Mouse (Mus musculus) lung, adult 2 months (tissue): ENCODE results near the gene Slc39a8. TPM values are rescaled to one million over a fixed set of nuclear protein-coding genes. Genes with fewer than 3 reads are reported as not detected.

ENCODE experiments used
- DNase-seq: peaks from one replicate; pipeline ENCODE4 v3.0.0; 2022
- H3K4me1 ChIP-seq: fragments of 200-500 bp; 2 replicates; pipeline ENCODE4 v1.6.1; 2011; ENCODE audit warnings: low read length; ENCODE audit not compliant: control insufficient read depth, insufficient read depth
- H3K4me3 ChIP-seq: fragments of 200-500 bp; replicated peaks from 2 replicates; pipeline ENCODE3; 2011; ENCODE audit warnings: low read depth, mild to moderate bottlenecking, control low read depth, low read length; ENCODE audit errors: extremely low read depth
- CTCF ChIP-seq: fragments of 200-500 bp; IDR thresholded peaks from 2 replicates; pipeline ENCODE4 v1.5.1; 2011; ENCODE audit warnings: mild to moderate bottlenecking, low read length, control low read depth; ENCODE audit not compliant: insufficient read depth
- POLR2A ChIP-seq: fragments of 200-500 bp; IDR thresholded peaks from 2 replicates; pipeline ENCODE4 v1.6.1; 2011; ENCODE audit warnings: low read depth, mild to moderate bottlenecking, control low read depth, low read length, borderline replicate concordance; ENCODE audit errors: extremely low read depth
- WGBS: fragments of 180-500 bp; shearing (Covaris S2); methylation state at CpG from one replicate; pipeline ENCODE4 v1.1.7; 2018; 5-methylcytosine and 5-hydroxymethylcytosine counted together
- polyA plus RNA-seq: library from polyadenylated mRNA; depleted of rRNA; stranded (reverse); fragments of >200 nt; gene quantifications from 2 replicates; pipeline ENCODE4 v1.2.3, GENCODE M21; 2012

The Slc39a8 gene
- polyA plus RNA-seq, 1 experiment: 109 TPM

DNA sequence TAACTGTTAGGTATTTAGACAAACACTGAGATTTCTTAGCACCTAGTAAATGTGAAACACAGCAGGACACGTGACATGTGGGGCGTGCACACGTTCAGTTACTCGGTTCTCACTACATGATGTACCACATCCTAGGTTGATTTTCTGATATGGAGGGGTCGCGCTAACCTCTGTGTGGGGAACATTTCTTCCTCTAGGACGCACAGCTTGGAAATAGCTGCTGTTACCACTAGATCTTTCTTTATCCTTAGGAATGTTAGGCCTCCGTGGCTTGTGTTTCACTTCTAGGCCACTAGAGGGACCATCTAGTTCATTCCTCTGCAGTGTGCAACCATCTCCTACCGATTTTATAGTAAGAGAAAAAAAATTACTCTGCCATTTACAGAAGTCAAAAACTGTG lies 37.7 kb downstream of the Slc39a8 start:
- WGBS: 51% methylated on average over 9 of the region's 9 CpGs
- no peak overlapping the region for H3K4me3 ChIP-seq
- no peak for DNase-seq
- TF ChIP-seq CTCF: no peak
- TF ChIP-seq POLR2A: no peak
- no peaks in the 10 kb centered on the region for H3K4me1 ChIP-seq

DNA sequence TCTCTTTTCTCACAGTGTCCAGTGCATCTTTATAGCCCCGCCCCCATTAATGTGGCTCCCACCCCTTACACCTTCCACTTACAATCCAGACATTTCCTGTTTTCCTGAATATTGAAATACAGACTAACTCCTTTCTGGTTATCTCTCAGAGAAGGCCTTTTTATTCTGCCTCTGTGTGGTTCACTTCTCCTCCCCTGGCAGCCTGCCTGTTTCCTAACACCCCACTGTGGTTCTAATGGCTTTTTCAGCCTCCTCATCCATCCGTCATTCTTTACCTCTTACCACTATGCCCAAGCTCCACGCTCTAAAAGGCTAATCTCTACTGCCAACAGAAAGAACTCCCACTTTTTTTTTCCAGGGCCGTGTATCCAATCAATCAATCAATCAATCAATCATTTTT lies 44.0 kb downstream of the Slc39a8 start:
- Histone ChIP-seq H3K4me1 (no peaks in the 10 kb centered on the region), H3K4me3 (no peak overlapping the region)
- DNase-seq: no peak
- 75% methylated on average over 4 of the region's 4 CpGs for WGBS
- no peak for TF ChIP-seq POLR2A

DNA sequence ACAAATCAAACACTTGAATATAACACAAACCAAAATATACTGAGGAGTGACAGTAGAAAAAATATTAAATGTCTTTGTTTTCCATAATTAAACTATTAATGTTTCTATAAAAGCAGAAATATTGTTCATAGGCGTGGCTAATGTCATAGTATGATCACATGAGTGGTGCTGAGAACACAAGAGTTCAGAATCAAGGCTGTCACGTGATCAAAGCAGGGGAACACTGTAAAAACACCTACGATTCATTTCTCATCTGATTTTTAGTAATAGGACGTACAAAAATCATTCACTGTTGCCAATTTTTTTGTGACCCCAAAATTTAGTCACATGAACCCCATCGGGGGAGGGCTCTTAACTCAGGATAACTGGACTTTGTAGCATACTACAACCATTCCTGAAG lies 47.2 kb downstream of the Slc39a8 start:
- Histone ChIP-seq H3K4me1 (no peaks in the 10 kb centered on the region), H3K4me3 (no peak overlapping the region)
- WGBS: 83% methylated on average over 5 of the region's 5 CpGs
- TF ChIP-seq CTCF: no peak
- TF ChIP-seq POLR2A: no peak
- no peak for DNase-seq

DNA sequence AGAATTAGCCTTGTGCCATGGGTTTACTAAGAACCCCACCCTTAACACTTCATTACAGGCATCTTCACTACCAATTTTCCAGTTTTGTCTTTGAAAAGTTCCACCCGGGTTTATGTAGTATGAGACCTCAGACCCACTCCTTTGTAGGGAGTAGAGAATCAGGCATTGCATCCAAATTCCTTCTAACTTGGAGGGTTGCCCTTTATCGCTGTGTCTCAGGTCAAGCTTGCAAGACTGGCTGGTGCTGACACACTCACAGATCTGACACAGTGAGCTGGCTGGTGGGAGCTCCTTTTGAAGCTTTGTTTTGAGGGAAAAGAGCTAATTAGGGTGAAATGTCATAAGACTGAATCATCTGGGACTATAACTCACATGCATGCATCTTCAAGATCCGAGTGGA lies 48.5 kb downstream of the Slc39a8 start:
- no peaks in the 10 kb centered on the region for H3K4me1 ChIP-seq
- DNase-seq: no peak
- TF ChIP-seq CTCF (no peak), POLR2A (no peak)
- 71% methylated on average over 3 of the region's 3 CpGs for WGBS
- H3K4me3 ChIP-seq: no peak overlapping the region

DNA sequence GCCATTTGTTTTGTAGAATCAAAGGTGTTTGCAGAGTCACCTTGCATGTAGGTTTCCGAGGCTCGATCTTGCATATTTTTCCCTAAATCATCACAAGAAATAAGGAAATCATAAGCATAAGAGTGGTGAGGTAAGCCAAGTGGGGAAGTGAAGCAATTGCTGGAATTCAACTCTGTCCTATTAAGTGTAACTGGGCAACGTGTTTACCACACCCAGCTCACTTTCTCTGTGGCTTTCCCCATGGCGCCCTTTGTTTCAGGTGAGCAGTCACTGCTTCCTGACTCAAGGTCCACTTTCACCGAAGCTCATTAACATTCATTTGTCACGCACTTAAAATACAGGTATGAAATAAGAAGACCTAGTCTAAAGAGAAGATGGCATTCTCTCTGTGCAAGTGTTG lies 53.0 kb downstream of the Slc39a8 start:
- TF ChIP-seq CTCF (no peak), POLR2A (no peak)
- no peaks in the 10 kb centered on the region for H3K4me1 ChIP-seq
- 73% methylated on average over 6 of the region's 6 CpGs for WGBS

DNA sequence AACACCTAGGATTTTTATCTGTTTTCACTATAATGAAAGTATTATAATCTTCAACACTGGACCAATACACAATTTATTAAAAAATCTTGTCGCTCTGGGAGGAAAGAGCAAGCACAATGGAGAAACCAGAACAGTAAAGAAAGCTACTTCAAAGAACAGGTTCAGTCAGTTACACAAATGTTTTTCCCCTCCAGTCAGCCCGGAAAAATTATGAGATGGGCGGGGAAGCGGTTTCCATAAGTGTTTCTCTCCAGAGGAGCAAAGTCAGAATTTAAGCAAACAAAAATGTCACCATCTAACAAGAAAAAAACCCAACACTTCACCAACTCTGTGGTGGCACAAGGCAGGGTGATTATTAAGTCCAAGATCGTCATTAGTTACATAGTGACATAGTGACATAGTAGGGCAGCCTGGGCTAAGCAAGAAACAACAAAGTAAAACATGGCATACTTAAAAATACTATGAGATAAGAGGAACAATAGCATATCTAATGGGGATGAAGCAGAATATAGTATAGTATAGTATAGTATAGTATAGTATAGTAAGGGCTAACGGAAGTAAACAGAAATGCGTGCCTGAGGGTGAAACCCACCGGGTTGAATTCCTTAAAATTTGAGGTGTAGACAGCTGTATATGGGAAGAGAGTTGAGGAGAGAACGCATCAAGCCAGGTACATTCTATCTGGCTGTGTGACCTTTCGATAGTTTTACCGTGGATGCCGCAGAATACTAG lies 61.0 kb downstream of the Slc39a8 start:
- WGBS: 62% methylated on average over 12 of the region's 12 CpGs
- H3K4me3 ChIP-seq: no peak overlapping the region
- DNase-seq: no peak
- H3K4me1 ChIP-seq: no peaks in the 10 kb centered on the region; the same call in 1 of the 2 replicates
- TF ChIP-seq POLR2A: no peak
- TF ChIP-seq CTCF: no peak

More for the DNA sequence above, 53.0 kb downstream of the Slc39a8 start:
- no peak overlapping the region for H3K4me3 ChIP-seq
- DNase-seq: no peak

DNA sequence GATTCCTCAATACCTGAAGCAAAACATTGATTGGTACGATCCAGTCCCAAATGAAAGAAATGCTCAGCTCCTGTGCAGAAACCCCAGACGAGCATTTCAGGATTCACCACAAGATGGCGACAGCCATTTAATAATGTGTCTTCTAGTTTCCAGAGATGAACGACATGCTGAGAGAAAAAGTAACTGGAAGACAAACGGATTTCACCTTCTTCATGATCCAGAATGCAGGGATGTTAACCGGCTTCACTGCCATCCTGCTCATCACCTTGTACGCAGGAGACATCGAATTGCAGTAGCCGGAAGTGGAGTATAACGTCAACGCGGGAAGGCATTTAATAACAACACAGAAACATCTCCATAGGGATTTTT lies 61.6 kb downstream of the Slc39a8 start:
- no peak for TF ChIP-seq POLR2A
- TF ChIP-seq CTCF: 0 out of 2 replicates have a peak, but pooled peaks have one; percentile 7
- H3K4me1 ChIP-seq: no peaks in the 10 kb centered on the region; the same call in 1 of the 2 replicates
- 39% methylated on average over 12 of the region's 12 CpGs for WGBS
- H3K4me3 ChIP-seq: no peak overlapping the region
- DNase-seq: peak; percentile 36

DNA sequence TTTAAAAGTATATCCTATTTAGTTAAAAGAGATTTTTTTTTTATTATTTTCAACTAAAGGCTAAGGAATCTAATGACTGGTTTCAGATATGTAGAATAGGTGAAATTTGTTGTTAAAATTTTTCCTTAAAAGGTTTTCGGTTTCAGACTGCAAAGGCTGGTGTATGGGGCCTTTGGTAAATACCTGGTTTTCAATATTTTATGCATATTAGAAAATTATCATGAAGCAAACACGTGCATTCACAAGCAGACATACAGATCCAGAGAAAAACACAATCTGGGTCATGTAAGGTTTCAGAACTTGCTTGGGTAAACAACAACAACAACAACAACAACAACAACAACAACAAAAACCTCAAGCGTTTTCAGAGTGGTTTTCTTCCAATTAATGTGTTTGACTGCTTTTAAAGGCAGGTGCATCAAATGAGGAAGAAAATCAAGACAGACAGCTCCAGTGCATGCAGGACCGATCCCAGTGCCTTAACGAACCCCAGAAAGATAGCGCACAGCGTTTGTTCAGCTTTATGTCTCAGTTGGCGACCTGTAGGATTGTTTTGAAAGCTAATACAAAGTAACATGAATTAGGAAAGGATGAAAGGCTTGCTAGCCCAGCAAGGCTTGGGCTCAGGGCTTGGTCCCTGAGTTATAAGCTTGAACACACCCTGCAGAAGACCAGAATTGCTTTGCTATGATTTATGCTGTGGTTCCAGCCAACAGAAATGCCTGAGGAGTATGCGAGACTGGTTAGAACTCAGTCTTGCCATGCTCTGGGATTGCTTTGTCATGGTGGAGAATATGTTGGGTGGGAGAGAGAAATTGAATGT lies 62.2 kb downstream of the Slc39a8 start:
- whole genome bisulfite sequencing: 83% methylated on average over 9 of the region's 9 CpGs
- TF ChIP-seq CTCF: no peak
- TF ChIP-seq POLR2A: no peak
- H3K4me3 ChIP-seq: no peak overlapping the region
- H3K4me1 ChIP-seq: no peaks in the 10 kb centered on the region; the same call in 1 of the 2 replicates
- no peak for DNase-seq

DNA sequence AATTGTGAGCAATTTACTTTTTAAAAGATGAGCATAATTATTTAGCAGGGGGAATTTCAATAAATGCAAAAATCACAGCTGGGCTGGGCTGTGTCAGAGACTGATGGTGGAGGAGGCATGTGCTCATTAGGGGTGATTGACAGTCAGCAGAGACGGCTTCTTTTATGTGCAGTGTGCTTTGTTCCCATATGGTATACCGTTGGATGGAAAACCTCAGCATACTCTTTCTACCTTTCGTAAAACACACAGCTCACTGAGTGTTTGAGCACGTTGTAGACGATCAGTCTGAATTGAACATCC lies 62.7 kb downstream of the Slc39a8 start:
- Histone ChIP-seq H3K4me1 (no peaks in the 10 kb centered on the region; the same call in 1 of the 2 replicates), H3K4me3 (no peak overlapping the region)
- DNase-seq: no peak
- TF ChIP-seq CTCF: no peak
- TF ChIP-seq POLR2A: no peak
- WGBS: 85% methylated on average over 5 of the region's 5 CpGs

DNA sequence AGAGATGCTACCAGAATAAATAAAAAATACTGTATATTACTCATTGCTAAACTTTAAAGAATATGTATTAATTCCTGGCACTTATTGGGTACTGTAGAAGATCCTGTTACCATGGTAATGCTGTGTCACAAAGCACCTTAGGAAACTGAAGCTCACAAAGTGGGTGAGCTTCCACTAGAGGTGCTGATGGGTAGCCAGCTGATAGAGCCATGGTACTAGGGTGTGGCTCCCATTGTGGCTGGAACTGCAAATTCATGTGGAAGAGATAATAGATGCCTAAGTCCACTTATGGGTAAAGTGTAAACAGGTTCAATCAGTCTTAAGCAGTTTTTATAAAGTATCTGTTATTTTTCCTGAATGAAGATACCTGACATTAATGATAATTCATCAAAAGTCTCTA lies 64.3 kb downstream of the Slc39a8 start:
- TF ChIP-seq POLR2A: no peak
- no peak for TF ChIP-seq CTCF
- DNase-seq: no peak
- Histone ChIP-seq H3K4me1 (no peaks in the 10 kb centered on the region; the same call in 1 of the 2 replicates), H3K4me3 (no peak overlapping the region)
